Mouse (Mus musculus) heart, adult 18-20 months (tissue): ENCODE measurements around the gene A930018P22Rik. TPM values are rescaled to one million over a fixed set of nuclear protein-coding genes. Genes with fewer than 3 reads are reported as not detected.
A peak's percentile ranks its signal among the peaks of the same experiment; 100 is the strongest.

Experiments used
- DNase-seq, 2 experiments: peaks; one replicate each; pipeline ENCODE4 v3.0.0; 2021 to 2022; ENCODE audit warnings: mixed read lengths in 1 of 2
- total RNA-seq, 2 experiments: library from RNA; stranded (reverse); gene quantifications; 2 replicates each; pipeline ENCODE4 v1.2.3; 2021

A930018P22Rik gene
- total RNA-seq, 2 experiments from 2014 or later = 0.89 TPM; not detected in 1

GRCm38 (mm10) chr2:104163418-104163817 is 40.8 kb downstream of the A930018P22Rik start:
- no peak for DNase-seq

DNA sequence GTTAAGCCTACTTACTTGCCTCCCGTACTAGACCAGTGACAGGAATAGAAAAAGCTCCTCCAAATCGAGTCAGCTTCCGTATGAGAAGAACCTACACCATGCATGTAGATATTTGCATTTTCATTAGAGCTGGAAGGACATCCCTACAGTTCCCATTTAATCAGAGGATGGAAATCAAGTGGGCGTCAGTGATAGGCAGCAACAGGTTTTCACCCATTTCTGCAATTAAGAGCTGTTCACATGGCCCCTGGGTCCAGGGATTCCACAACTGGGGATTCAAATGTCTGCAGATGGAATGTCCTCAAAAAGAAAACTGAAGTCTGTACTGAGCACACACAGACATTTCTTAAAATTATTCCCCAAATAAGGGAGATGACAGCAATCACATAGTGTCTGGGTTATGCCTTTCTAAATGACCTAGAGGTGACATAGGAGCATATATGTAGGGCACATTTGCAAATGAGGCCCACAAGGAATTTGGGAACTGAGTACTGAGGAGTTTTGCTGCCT is 41.5 kb downstream of the A930018P22Rik start:
- no peak for DNase-seq

DNA sequence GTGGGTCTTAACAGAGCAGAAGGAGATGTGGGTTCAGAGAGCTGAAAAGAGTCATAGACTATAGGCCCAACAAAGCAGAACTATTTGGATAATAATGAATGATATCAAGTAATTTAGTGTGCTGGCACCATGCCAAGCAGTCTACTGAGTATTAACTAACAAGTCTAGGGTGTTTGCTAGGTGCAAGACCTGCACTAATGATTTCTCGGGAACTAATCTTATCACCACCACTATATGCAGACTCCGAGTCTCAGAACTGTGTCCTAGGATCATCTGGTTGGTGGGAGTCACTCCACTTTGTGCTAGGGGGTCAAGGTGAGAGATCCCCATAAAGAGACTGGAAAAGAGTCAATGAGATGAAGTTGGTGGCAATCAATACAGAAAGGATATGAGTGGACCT is 43.1 kb downstream of the A930018P22Rik start:
- DNase-seq = no peak

DNA sequence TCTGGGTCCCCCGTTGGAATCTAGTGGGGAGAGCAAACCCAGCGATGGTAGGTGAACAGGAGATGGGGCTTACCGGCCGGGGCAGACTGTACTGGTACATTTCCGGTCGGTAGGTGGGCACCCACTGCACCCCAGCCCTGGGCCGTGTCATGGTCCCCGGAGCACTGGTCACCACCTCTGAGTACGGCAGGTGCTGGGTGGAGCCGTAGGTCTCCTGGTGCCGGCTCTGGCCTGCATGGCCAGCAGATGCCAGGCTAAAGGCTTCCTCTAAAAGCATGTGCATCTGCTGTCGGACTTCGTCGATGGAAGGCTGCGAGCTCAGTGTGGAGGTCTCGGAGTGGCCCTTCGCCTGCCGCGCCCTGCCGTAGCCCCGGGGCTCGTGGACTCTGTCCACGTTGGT is 45.2 kb downstream of the A930018P22Rik start:
- DNase-seq = no peak

- no peak for DNase-seq
Observed at GRCm38 (mm10) chr2:104168186-104168896, 45.8 kb downstream of the A930018P22Rik start.

GRCm38 (mm10) chr2:104172695-104173348 is 50.3 kb downstream of the A930018P22Rik start:
- DNase-seq = peak; percentile 6 to 14

GRCm38 (mm10) chr2:104173431-104173830 is 50.9 kb downstream of the A930018P22Rik start:
- DNase-seq = no peak

Other genes starting within 250 kb of the A930018P22Rik start
- 10 to 100 TPM; 21.6 to 26.0 TPM for gene Lmo2, start 164.8 kb upstream of the A930018P22Rik start, total RNA-seq
- gene Fbxo3, start 95.0 kb upstream of the A930018P22Rik start, total RNA-seq = 10 to 100 TPM; 47.4 to 48.9 TPM
- gene 4931422A03Rik, start 94.4 kb upstream of the A930018P22Rik start, total RNA-seq = not detected
- under 1 TPM in 1 of 2 experiments, not detected in 1; 0.51 TPM for gene Gm10912, start 56.9 kb upstream of the A930018P22Rik start, total RNA-seq
- gene Gm10799, start 54.2 kb upstream of the A930018P22Rik start, total RNA-seq = not detected
- gene Cd59b, start 52.9 kb upstream of the A930018P22Rik start, total RNA-seq = 1 to 10 TPM; 2.9 to 3.7 TPM
- gene Cd59a, start 27.0 kb upstream of the A930018P22Rik start, total RNA-seq = 10 to 100 TPM; 46.8 to 57.9 TPM